Mouse (Mus musculus): ENCODE data around the gene Iqcj.
"Not testable (repeated sequence)": the region's sequence is repeated elsewhere in the genome, so short reads cannot be mapped to it uniquely, and the experiment has no call there.

Gene Iqcj

GRCm38 (mm10) chr3:68085024-68085423 lies 193.0 kb downstream of the Iqcj start:
- DNase-seq, result no peak

DNA sequence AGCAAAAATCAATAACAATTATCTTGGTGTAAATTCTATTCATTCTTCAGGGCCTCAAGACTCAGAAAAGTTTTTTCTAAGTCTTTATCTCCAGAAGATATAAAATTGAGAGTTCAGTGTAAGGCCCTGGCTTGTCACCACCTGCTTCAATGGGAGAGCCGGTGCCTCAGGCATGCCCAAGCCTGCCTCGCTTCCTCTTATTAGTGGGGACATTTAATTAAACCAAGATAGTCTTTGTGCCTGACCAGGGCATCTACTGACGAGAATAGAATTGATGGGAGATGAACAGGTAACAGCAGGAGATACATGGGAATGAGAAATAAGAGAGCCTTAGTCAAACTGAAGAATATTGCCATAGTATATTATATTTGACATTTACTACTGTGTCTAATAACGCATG lies 200.1 kb downstream of the Iqcj start:
- DNase-seq, result no peak

- no peak for DNase-seq
Measured at GRCm38 (mm10) chr3:68096724-68097431, 204.9 kb downstream of the Iqcj start.

GRCm38 (mm10) chr3:68099561-68099960 lies 207.5 kb downstream of the Iqcj start:
- DNase-seq, result not testable (repeated sequence)

DNA sequence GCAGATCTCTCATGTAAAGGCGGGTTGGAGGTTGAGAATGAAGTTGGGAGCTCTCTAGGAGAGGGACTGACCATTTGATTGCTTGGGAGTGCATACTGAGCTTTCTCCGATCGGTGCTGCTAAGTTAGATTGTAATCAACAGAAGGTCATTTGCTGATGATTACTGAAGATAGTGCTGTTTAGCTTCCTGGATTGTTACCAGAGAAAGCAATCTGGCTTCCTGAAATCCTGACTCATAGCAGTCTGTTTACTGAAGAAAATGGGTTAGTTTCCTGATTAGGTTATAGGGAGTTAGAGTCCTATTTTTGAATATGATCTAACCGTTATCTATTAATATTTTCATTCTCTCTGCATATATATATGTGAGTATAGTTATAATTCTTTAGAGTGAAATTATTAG lies 209.3 kb downstream of the Iqcj start:
- no peak for DNase-seq

- DNase-seq, result no peak
Measured at GRCm38 (mm10) chr3:68105081-68105685, 213.2 kb downstream of the Iqcj start.
